Mouse (Mus musculus): ENCODE measurements around the gene Gm26566.
A peak's percentile ranks its signal among the peaks of the same experiment; 100 is the strongest.

Gene Gm26566

DNA sequence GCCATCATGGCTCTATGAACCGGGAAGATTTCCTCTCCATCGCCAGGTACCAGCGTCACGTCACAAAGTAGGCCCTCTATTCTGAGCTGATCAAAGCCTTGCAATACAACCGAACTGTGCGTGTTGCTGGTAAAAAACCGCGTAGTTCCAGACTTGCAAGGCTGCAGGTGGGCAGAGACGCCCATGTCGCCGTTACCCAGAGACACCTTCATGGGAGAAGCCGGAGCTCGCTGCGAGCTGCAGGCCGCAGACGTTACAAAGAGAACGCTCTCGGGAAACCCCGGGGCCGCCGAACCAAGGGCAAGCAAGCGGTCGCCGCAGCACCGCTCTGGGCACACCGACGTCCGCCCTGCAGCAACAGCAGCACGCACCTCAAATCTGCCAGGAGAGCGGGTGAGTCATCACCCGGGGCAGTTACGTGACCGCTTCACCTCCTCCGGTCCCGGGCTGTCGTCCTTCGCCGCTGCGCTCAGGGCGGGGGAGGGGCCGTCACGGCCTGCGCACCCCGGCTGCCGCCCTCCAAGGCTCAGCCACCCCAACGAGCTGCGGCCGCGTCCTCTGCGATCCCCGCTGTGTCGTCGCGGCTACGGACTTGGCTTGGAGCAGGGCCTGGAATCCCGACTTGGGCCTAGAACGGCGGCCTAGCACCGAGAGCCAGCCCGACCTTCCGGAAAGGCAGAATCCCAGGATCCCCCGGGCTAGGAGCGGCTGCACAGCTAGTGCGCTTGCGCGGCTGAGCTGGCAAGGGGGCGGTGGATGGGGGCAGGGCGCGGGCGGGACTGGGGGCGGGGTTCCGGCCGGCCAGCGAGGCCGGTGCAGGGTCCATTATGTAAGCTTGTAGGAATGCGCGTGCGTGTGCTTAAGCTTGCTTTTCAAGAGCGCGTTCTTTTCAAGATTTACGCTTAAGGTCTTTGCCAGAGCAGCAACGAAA is at the start of gene Gm26566, which contains the start of gene Klhl9:
Gm26566 (plus strand) TSS at position 15 of the 931 bp plus-strand sequence.
Klhl9 (minus strand) TSS at position 675 of the 931 bp plus-strand sequence.
- DNase-seq (ENCODE audit: low spot score), result peak; percentile 88

GRCm38 (mm10) chr4:88676824-88677223 is 44.8 kb upstream of the Gm26566 start, which contains the start of gene Ifna16:
TSS of gene Ifna16 (minus strand) at chr4:88676924.
- no peak for DNase-seq (ENCODE audit: low spot score)

DNA sequence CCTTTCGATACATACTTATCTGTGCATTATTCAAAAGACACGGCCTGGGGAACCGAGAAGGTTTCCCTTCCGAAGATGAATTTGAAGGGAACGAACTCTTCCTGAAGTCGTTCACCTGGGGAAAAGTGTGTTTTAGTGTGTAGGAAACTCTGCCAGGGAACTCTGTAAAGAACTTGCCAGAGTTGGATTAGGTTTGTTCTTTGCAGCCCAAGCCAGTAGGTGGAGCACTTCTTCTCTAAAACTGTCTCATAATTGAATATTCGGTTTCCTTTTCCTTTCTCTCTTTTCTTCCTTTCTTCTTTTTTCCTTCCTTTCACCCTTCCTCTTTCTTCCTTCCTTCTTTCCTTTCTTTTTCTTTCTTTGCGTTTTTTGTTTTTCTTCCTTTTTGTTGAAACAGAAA is 41.2 kb upstream of the Gm26566 start:
- no peak for DNase-seq (ENCODE audit: low spot score)

GRCm38 (mm10) chr4:88681353-88681752 is 40.3 kb upstream of the Gm26566 start:
- DNase-seq (ENCODE audit: low spot score), result no peak

DNA sequence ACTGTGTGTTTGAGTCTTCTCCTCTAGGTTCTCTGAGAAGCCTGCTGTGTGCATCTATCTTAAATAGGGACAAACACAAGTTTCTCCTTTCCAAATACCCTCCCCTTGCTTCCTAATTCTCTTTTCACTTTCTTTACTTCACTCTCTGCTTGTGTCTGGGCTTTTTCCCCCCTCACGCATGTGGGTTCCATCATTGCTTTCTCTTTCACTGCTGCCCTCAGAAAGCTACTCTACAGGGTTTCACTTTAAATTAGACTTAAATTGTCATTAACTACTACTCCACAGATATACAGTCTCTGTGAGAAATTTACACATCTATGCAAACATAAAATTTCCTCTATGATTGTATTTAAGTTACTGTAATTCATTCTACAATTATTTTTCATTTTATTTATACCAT is 37.8 kb upstream of the Gm26566 start, which contains the start of gene Ifna2:
Ifna2 (minus strand) TSS at position 101 of the 400 bp plus-strand sequence.
- no peak for DNase-seq (ENCODE audit: low spot score)

GRCm38 (mm10) chr4:88691259-88691658 is 30.3 kb upstream of the Gm26566 start, which contains the start of gene Ifnab:
TSS of gene Ifnab (minus strand) at chr4:88691359.
- DNase-seq (ENCODE audit: low spot score), result no peak

- no peak for DNase-seq (ENCODE audit: low spot score)
Measured at GRCm38 (mm10) chr4:88692537-88692936, 29.1 kb upstream of the Gm26566 start.

DNA sequence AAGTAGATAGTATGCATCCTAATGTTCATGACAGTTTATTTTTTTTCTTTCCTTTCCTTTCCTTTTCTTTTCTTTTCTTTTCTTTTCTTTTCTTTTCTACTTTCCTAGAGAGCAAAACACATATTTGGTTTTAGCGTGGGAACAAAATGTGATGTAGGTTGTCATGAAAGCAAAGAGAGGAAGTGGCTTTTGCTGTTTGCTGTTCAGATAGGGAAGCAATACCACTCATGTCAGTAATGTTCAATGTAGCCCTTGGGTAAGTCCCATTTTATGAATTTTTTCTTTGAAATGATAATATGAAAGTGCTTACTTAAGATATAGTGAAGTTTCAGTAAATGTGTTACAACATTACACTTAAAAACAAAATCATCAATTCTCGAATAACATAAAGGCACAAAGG is 28.2 kb upstream of the Gm26566 start:
- no peak for DNase-seq (ENCODE audit: low spot score)

GRCm38 (mm10) chr4:88696237-88696884 is 25.2 kb upstream of the Gm26566 start:
- peak; percentile 66 for DNase-seq (ENCODE audit: low spot score)

DNA sequence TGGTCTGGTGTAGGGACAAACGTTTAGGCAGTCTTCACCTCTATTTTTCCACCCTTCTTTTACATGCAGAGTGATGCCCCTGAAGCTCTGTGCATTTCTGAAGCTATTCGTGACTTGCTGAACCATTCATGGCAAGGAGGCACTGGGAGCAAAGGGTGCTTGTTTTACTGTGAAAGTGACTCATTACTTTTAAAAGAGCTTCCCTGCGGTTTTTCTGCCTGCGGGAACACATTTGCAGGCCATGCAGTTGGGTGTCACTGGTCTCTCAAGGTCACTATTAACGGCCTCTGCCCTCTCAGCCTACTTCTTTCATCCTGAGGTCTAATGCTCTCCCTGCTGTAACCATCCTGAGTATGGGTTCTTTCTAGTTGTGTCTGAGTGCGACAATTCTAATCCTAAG is 24.5 kb upstream of the Gm26566 start:
- no peak for DNase-seq (ENCODE audit: low spot score)

DNA sequence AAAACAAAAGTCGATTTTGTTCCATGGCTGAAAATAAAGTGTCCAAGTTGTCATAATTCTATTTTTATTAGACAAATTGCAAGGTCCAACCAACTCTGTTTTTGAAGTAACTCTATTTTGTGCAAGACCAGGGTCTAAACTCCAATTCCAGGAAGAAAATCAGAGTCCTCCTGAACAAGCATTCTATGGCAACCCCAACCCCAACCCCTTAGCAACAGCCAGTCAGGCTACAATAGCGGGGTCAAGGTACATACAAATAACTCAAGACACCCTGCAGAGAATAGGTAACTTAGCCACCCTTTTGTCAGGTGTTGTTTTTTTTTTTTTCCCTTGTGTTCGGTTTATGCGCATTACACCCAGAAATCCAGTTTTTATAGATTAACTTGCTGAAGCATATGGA is 23.9 kb upstream of the Gm26566 start:
- DNase-seq (ENCODE audit: low spot score), result no peak

DNA sequence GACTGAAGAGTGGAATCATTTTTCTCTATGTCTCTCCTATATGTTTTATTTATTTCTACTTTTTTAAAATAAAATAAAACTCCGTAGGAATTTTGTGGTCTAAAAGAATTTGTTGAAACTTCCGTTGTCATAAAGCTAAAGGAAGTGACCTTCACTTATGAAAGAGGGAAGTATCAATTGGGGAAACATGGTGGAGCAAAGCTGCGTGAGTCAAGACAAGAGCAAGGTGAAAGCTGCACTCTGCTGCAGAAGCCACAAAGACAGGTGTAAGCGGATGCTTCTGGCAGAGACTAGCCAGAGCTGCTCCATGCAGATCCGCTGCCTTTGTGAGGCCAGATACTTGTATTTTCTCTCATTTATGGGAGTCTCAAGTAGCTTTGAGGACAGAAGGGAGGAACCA is 22.8 kb upstream of the Gm26566 start:
- no peak for DNase-seq (ENCODE audit: low spot score)

- DNase-seq (ENCODE audit: low spot score), result no peak
Measured at GRCm38 (mm10) chr4:88699301-88699700, 22.3 kb upstream of the Gm26566 start.

DNA sequence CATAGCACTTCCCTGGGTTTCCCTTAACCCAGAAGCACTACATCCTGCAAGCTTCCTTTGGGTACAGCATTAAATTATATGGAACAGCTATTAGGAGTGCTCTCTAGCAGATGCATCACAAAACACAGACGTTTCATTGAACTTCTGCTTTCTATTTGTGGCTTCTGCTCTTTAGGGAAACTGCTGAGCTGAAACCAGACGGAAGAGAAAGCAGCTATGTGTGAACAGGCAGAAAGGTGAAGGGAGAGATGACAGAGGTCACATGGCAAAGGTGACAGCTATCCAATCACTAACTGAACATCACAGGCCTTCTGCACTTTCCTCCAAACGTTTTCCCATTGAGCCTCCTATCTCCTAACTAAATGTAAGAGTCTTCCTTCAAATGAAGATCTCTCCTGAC is 15.7 kb upstream of the Gm26566 start:
- no peak for DNase-seq (ENCODE audit: low spot score)

GRCm38 (mm10) chr4:88707128-88707826 is 14.3 kb upstream of the Gm26566 start:
- no peak for DNase-seq (ENCODE audit: low spot score)

DNA sequence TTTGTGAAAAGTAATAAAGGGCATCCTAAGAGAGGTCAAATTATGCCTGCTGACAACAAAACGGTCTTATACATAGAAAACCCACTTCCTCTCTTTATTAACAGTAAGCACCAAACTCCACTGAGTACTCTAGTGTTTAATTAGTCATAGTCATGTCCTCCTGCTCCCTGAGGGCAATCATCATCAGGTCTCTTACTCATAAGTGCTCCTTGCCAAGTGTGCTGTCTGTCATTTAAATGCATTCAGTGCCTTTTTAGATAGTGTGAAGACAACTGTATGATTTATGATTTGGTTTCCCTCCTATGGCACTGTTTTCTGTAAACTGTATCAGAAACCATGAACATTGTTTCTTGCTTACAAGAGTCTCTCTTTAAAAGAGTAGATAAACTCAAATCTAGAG is 7.3 kb upstream of the Gm26566 start:
- DNase-seq (ENCODE audit: low spot score), result no peak

GRCm38 (mm10) chr4:88715059-88715458 is 6.5 kb upstream of the Gm26566 start:
- no peak for DNase-seq (ENCODE audit: low spot score)

DNA sequence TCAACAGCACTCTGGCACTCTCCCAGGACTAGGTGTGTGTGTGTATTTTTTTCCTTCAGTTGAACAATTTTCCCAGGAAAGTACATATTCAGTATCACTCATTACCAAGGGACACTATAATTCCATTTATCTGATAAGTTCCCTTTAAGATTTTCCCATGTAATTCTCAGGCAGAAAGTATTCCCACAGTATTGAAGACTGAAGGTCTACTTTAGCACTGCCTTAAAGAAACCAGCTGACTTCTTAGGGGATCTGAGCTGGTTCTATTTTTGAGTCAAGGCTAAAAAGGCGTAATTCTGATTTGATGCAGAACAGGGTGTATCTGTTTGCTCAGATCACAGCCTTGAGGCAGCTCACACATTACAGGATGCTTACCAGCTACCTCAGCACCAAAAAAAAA is 2.9 kb upstream of the Gm26566 start:
- no peak for DNase-seq (ENCODE audit: low spot score)

GRCm38 (mm10) chr4:88723497-88724090 is 2.0 kb downstream of the Gm26566 start:
- no peak for DNase-seq (ENCODE audit: low spot score)

GRCm38 (mm10) chr4:88726727-88727126 is 5.1 kb downstream of the Gm26566 start:
- no peak for DNase-seq (ENCODE audit: low spot score)

DNA sequence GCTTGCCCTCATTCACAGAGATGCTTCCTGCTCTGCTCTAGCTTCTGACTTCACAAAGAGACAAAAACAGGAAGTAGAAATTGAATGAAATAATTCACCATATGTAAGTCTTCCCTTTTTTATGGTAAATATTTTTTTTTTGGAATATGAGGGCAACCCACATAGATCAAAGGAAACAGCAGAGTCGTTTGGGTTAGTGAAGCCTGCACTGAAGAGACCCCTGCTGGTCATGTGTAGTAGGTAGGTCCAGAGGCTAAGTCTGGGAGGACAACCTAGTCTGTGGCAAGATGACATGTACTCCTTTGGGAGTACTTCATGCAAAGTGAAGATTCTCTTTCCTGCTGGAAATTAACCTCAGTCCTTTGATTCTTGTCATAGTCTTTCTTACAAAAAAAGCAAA is 5.7 kb downstream of the Gm26566 start:
- no peak for DNase-seq (ENCODE audit: low spot score)

GRCm38 (mm10) chr4:88738480-88738879 is 16.9 kb downstream of the Gm26566 start:
- peak; percentile 44 for DNase-seq (ENCODE audit: low spot score)

Data from ovary, postnatal 10 days (tissue).